Mouse (Mus musculus) heart, adult 18-20 months (tissue): ENCODE data around the gene Lnpk. TPM values are rescaled to one million over a fixed set of nuclear protein-coding genes. Genes with fewer than 3 reads are reported as not detected.

ENCODE experiments used
- DNase-seq, 2 experiments: peaks; one replicate each; pipeline ENCODE4 v3.0.0; 2021 to 2022; ENCODE audit warnings: mixed read lengths in 1 of 2
- total RNA-seq, 2 experiments: library from RNA; stranded (reverse); gene quantifications; 2 replicates each; pipeline ENCODE4 v1.2.3; 2021

Gene Lnpk
- total RNA-seq, 2 experiments from 2014 or later: 21.4 to 26.8 TPM

GRCm38 (mm10) chr2:74491426-74491825 lies 87.8 kb downstream of the Lnpk start:
- DNase-seq: no peak

GRCm38 (mm10) chr2:74490186-74490585 lies 89.0 kb downstream of the Lnpk start:
- no peak for DNase-seq

GRCm38 (mm10) chr2:74488443-74488842 lies 90.8 kb downstream of the Lnpk start:
- DNase-seq: no peak

- DNase-seq: no peak
These were observed 96.6 kb downstream of the Lnpk start for GRCm38 (mm10) chr2:74482651-74483050.

DNA sequence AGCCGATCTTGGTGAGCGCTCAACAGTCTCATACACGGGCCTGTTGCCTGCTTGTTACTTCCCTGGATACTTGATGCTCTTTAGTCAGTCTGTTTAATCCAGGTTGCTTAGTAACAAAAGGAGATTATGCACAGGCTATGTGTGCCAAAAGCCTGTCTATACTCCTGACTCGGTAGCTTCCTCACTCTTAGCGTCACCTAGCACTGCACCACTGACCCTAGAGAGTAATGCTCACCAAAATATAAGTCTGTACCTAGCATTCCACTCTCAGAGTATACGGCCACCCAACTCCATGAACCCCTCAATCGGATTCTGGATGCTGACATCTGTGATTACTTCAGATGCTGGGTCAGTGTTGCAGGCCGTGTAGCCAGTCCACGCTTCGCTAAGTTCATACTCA lies 97.1 kb downstream of the Lnpk start:
- DNase-seq: no peak

Other genes with a start within 250 kb of the Lnpk start
- not detected for gene Evx2, start 80.1 kb upstream of the Lnpk start, total RNA-seq
- gene Hoxd13, start 88.9 kb upstream of the Lnpk start, total RNA-seq: not detected
- not detected for gene Hoxd12, start 95.6 kb upstream of the Lnpk start, total RNA-seq
- gene Hoxd11, start 100.1 kb upstream of the Lnpk start, total RNA-seq: not detected
- not detected for gene Hoxd10, start 112.5 kb upstream of the Lnpk start, total RNA-seq
- under 1 TPM; 0.15 to 0.44 TPM for gene Hoxd9, start 118.3 kb upstream of the Lnpk start, total RNA-seq
- gene Hoxd8, start 125.2 kb upstream of the Lnpk start, total RNA-seq: 1 to 10 TPM in 1 of 2 experiments, under 1 TPM in 1; 0.65 to 2.3 TPM
- gene Hoxd3, start 132.5 kb upstream of the Lnpk start, total RNA-seq: not detected
- under 1 TPM; 0.25 to 0.26 TPM for gene Hoxd4, start 132.5 kb upstream of the Lnpk start, total RNA-seq
- not detected for gene Gm28230, start 147.3 kb upstream of the Lnpk start, total RNA-seq
- not detected for gene Hoxd1, start 183.5 kb upstream of the Lnpk start, total RNA-seq
- 100 to 1,000 TPM; 125 to 138 TPM for gene Mtx2, start 246.4 kb upstream of the Lnpk start, total RNA-seq